14 mouse cellular contexts compared by ENCODE assay signal in genomic region chr9:61391570-61392337, GRCm38 (mm10). TPM values are rescaled to one million over a fixed set of nuclear protein-coding genes. Genes with fewer than 3 reads are reported as not detected.
DNase-seq lines count a peak whose midpoint lies in the region; ATAC-seq lines count a peak whose summit lies in the region.
"Had no signal": no experiment of that assay in that cellular context is flagged by ENCODE, and none has a peak within 500 bp of the region (broad histone marks: within the 10 kb centered on the region; RNA-seq: fewer than 3 reads in every experiment).

No protein-coding gene starts in this region.

- no peak for ATAC-seq in kidney, embryonic 15.5 days (replicated peaks; ENCODE audit: low FRiP score)
- peak; percentile 41 for ATAC-seq in intestine, embryonic 15.5 days

- H3K27me3 ChIP-seq in kidney, embryonic 15.5 days, result 0 out of 2 replicates have a peak, but pooled peaks cover 8% of the 10 kb centered on the region
- H3K27me3 ChIP-seq in intestine, embryonic 15.5 days (replicated peaks), result no peaks in the 10 kb centered on the region
- H3K27me3 ChIP-seq: lung, embryonic 15.5 days; stomach, embryonic 15.5 days had no signal

- H3K9me3 ChIP-seq in kidney, embryonic 15.5 days (replicated peaks), result no peaks in the 10 kb centered on the region
- no peaks in the 10 kb centered on the region for H3K9me3 ChIP-seq in intestine, embryonic 15.5 days
- H3K9me3 ChIP-seq: heart, embryonic 12.5 days; hindbrain, embryonic 12.5 days; lung, embryonic 15.5 days; stomach, embryonic 15.5 days had no signal

- H3K36me3 ChIP-seq in kidney, embryonic 15.5 days, result peaks cover 80% of the 10 kb centered on the region
- peaks cover 29% of the 10 kb centered on the region for H3K36me3 ChIP-seq in intestine, embryonic 15.5 days

- H3K27ac ChIP-seq in kidney, embryonic 15.5 days, result 0 out of 2 replicates have a peak overlapping the region, but pooled peaks have one; percentile 5
- H3K27ac ChIP-seq in intestine, embryonic 15.5 days, result peak overlapping the region; percentile 13
- H3K27ac ChIP-seq: hindbrain, embryonic 12.5 days; lung, embryonic 15.5 days; stomach, embryonic 15.5 days had no signal

- no peak for DNase-seq in kidney, adult 8-10 months
- peak; percentile 57 for DNase-seq in ovary, adult 18-20 months (ENCODE audit: low spot score)
- no peak for DNase-seq in ovary, postnatal 10 days (ENCODE audit: low spot score)
- DNase-seq in left cerebral cortex, adult 18-20 months (ENCODE audit: low spot score in 2 of 2), result no peak
- DNase-seq in left cerebral cortex, postnatal 4 days, result no peak
- DNase-seq: cerebellum, adult 8-10 months; gastrocnemius, postnatal 10 days; layer of hippocampus, adult 9-11 months had no signal

- H3K9ac ChIP-seq in kidney, embryonic 15.5 days, result no peak overlapping the region
- no peak overlapping the region for H3K9ac ChIP-seq in intestine, embryonic 15.5 days
- H3K9ac ChIP-seq: heart, embryonic 12.5 days; hindbrain, embryonic 12.5 days; lung, embryonic 15.5 days; stomach, embryonic 15.5 days had no signal

- intact Hi-C loops in left cerebral cortex, postnatal 4 days (cut with DNase I), result no loop called here

- 68% methylated on average over 5 of the region's 5 CpGs for WGBS in kidney, embryonic 15.5 days
- 55% methylated on average over 5 of the region's 5 CpGs for WGBS in intestine, embryonic 15.5 days

- no peak overlapping the region for H3K4me2 ChIP-seq in kidney, embryonic 15.5 days
- H3K4me2 ChIP-seq in intestine, embryonic 15.5 days (replicated peaks), result no peak overlapping the region
- H3K4me2 ChIP-seq: heart, embryonic 12.5 days; hindbrain, embryonic 12.5 days; lung, embryonic 15.5 days; stomach, embryonic 15.5 days had no signal

- H3K4me3 ChIP-seq in kidney, embryonic 15.5 days (replicated peaks), result no peak overlapping the region
- no peak overlapping the region for H3K4me3 ChIP-seq in intestine, embryonic 15.5 days (replicated peaks)
- H3K4me3 ChIP-seq: heart, embryonic 12.5 days; hindbrain, embryonic 12.5 days; lung, embryonic 15.5 days; stomach, embryonic 15.5 days had no signal

- H3K4me1 ChIP-seq in kidney, embryonic 15.5 days, result peaks cover 79% of the 10 kb centered on the region
- H3K4me1 ChIP-seq in intestine, embryonic 15.5 days (replicated peaks), result peaks cover 55% of the 10 kb centered on the region

RNA-seq across cellular contexts. Expression of gene Tle3, which starts 19.6 kb away (rescaled TPM):
- 26.1 and 30.9 TPM in 2 replicates for polyA plus RNA-seq in kidney, embryonic 15.5 days (2015; fragmentation: Nextera tagmentation; extraction: Ambion mirVana)
- polyA plus RNA-seq in intestine, embryonic 15.5 days (2015; fragmentation: Nextera tagmentation; extraction: Ambion mirVana), result 18.6 and 20.3 TPM in 2 replicates
- 10 to 100 TPM; 54.3 to 58.3 TPM for total RNA-seq in left cerebral cortex, adult 18-20 months (2021)
- total RNA-seq in left cerebral cortex, postnatal 4 days (2021), result 100 to 1,000 TPM; 102 to 112 TPM
